Mouse (Mus musculus) MEL (cell line): ENCODE data around the gene Pdik1l. TPM values are rescaled to one million over a fixed set of nuclear protein-coding genes. Genes with fewer than 3 reads are reported as not detected.
A peak's percentile ranks its signal among the peaks of the same experiment; 100 is the strongest.

Experiments
- DNase-seq: peaks from one replicate; pipeline ENCODE4 v3.0.0; 2011; ENCODE audit warnings: low read depth, low spot score
- H3K27ac ChIP-seq: 2 replicates; pipeline ENCODE4 v1.5.1; 2012; ENCODE audit warnings: low read depth, mild to moderate bottlenecking, control low read depth, low read length, moderate library complexity; ENCODE audit not compliant: control insufficient read depth
- H3K27me3 ChIP-seq, 2 experiments: fragments of 150-350 bp in 1 of 2; sonication (generic) in 1 of 2; 2 replicates each; pipeline ENCODE4 v1.6.1; 2012; ENCODE audit warnings: low read length in 2 of 2, mild to moderate bottlenecking in 2 of 2, improper control_type of control experiment in 1 of 2, moderate library complexity in 1 of 2; ENCODE audit not compliant: insufficient read depth in 2 of 2, control insufficient read depth in 1 of 2
- H3K36me3 ChIP-seq, 2 experiments: 2 replicates each; pipeline ENCODE4 v1.6.1; 2012 to 2014; ENCODE audit warnings: low read length in 2 of 2, improper control_type of control experiment in 1 of 2, inconsistent platforms in 1 of 2, mild to moderate bottlenecking in 1 of 2; ENCODE audit not compliant: insufficient read depth in 2 of 2, control insufficient read depth in 1 of 2
- H3K4me1 ChIP-seq, 2 experiments: fragments of 150-350 bp in 1 of 2; sonication (generic) in 1 of 2; 2 replicates each; pipeline ENCODE4 v1.6.1; 2012; ENCODE audit warnings: low read length in 2 of 2, improper control_type of control experiment in 1 of 2, mild to moderate bottlenecking in 1 of 2; ENCODE audit not compliant: insufficient read depth in 2 of 2, control insufficient read depth in 1 of 2
- H3K4me3 ChIP-seq, 2 experiments: fragments of 150-350 bp in 1 of 2; sonication (generic) in 1 of 2; 2 replicates each; pipeline ENCODE4 v1.5.1; 2012; ENCODE audit warnings: low read depth in 2 of 2, low read length in 2 of 2, mild to moderate bottlenecking in 2 of 2, moderate library complexity in 2 of 2, control low read depth in 1 of 2, improper control_type of control experiment in 1 of 2; ENCODE audit not compliant: control insufficient read depth in 1 of 2, insufficient read depth in 1 of 2
- H3K79me2 ChIP-seq: 2 replicates; pipeline ENCODE4 v1.6.1; 2012; ENCODE audit warnings: mild to moderate bottlenecking, low read length, moderate library complexity; ENCODE audit not compliant: control insufficient read depth, poor library complexity, insufficient read depth
- H3K9ac ChIP-seq: 2 replicates; pipeline ENCODE4 v1.6.1; 2012; ENCODE audit warnings: low read depth, mild to moderate bottlenecking, control low read depth, low read length, moderate library complexity; ENCODE audit not compliant: control insufficient read depth, poor library complexity, severe bottlenecking
- H3K9me3 ChIP-seq: fragments of 150-350 bp; sonication (generic); replicated peaks from 2 replicates; pipeline ENCODE4 v1.6.1; 2012; ENCODE audit warnings: mild to moderate bottlenecking, low read length, improper control_type of control experiment, moderate library complexity; ENCODE audit not compliant: insufficient read depth
- CHD1 ChIP-seq: IDR thresholded peaks from 2 replicates; pipeline ENCODE4 v1.6.1; 2012; ENCODE audit warnings: low read depth, mild to moderate bottlenecking, inconsistent platforms, low read length, improper control_type of control experiment
- E2F4 ChIP-seq: IDR thresholded peaks from 2 replicates; pipeline ENCODE4 v1.6.1; 2011; ENCODE audit warnings: low read depth, low read length, improper control_type of control experiment, borderline replicate concordance
- ELF1 ChIP-seq: IDR thresholded peaks from 2 replicates; pipeline ENCODE4 v1.6.1; 2014; ENCODE audit warnings: low read depth, mild to moderate bottlenecking, inconsistent platforms, low read length, improper control_type of control experiment, moderate library complexity
- ETS1 ChIP-seq: IDR thresholded peaks from 2 replicates; pipeline ENCODE4 v1.6.1; 2012; ENCODE audit warnings: low read depth, mild to moderate bottlenecking, inconsistent platforms, low read length, improper control_type of control experiment, moderate library complexity
- HCFC1 ChIP-seq: IDR thresholded peaks from 2 replicates; pipeline ENCODE4 v1.6.1; 2012; ENCODE audit warnings: low read depth, mild to moderate bottlenecking, inconsistent platforms, low read length, improper control_type of control experiment, moderate library complexity
- JUND ChIP-seq: IDR thresholded peaks from 2 replicates; pipeline ENCODE4 v1.6.1; 2011; ENCODE audit warnings: low read depth, mild to moderate bottlenecking, improper control_type of control experiment, low read length
- KAT2A ChIP-seq: conservative IDR thresholded peaks from 2 replicates; pipeline ENCODE4 v1.6.1; 2012; ENCODE audit warnings: low read depth, low read length, improper control_type of control experiment, inconsistent platforms
- MAZ ChIP-seq: IDR thresholded peaks from 2 replicates; pipeline ENCODE4 v1.6.1; 2012; ENCODE audit warnings: low read depth, mild to moderate bottlenecking, inconsistent platforms, low read length, improper control_type of control experiment
- MEF2A ChIP-seq: IDR thresholded peaks from 2 replicates; pipeline ENCODE4 v1.6.1; 2014; ENCODE audit warnings: low read depth, mild to moderate bottlenecking, inconsistent platforms, low read length, improper control_type of control experiment; ENCODE audit not compliant: poor library complexity, insufficient replicate concordance, severe bottlenecking; ENCODE audit errors: extremely low read depth
- NELFE ChIP-seq: IDR thresholded peaks from 2 replicates; pipeline ENCODE4 v1.6.1; 2011; ENCODE audit warnings: low read depth, low read length, improper control_type of control experiment
- NRF1 ChIP-seq: IDR thresholded peaks from 2 replicates; pipeline ENCODE4 v1.6.1; 2014; ENCODE audit warnings: low read depth, mild to moderate bottlenecking, inconsistent platforms, low read length, improper control_type of control experiment, moderate library complexity; ENCODE audit not compliant: poor library complexity, insufficient read depth, severe bottlenecking
- RAD21 ChIP-seq: IDR thresholded peaks from 2 replicates; pipeline ENCODE4 v1.6.1; 2011; ENCODE audit warnings: mild to moderate bottlenecking, low read depth, low read length, improper control_type of control experiment
- RCOR1 ChIP-seq: IDR thresholded peaks from 2 replicates; pipeline ENCODE4 v1.6.1; 2012; ENCODE audit warnings: low read depth, mild to moderate bottlenecking, inconsistent platforms, low read length, improper control_type of control experiment
- UBTF ChIP-seq: IDR thresholded peaks from 2 replicates; pipeline ENCODE4 v1.6.1; 2012; ENCODE audit warnings: low read depth, mild to moderate bottlenecking, inconsistent platforms, low read length, improper control_type of control experiment, moderate library complexity, borderline replicate concordance; ENCODE audit not compliant: insufficient read depth
- USF1 ChIP-seq: IDR thresholded peaks from 2 replicates; pipeline ENCODE4 v1.6.1; 2014; ENCODE audit warnings: low read depth, mild to moderate bottlenecking, inconsistent platforms, low read length, improper control_type of control experiment, moderate library complexity
- ZC3H11A ChIP-seq: IDR thresholded peaks from 2 replicates; pipeline ENCODE4 v1.6.1; 2012; ENCODE audit warnings: low read depth, mild to moderate bottlenecking, inconsistent platforms, low read length, improper control_type of control experiment
- ZKSCAN1 ChIP-seq: IDR thresholded peaks from 2 replicates; pipeline ENCODE4 v1.6.1; 2012; ENCODE audit warnings: low read depth, mild to moderate bottlenecking, inconsistent platforms, low read length, improper control_type of control experiment, moderate library complexity
- ZMIZ1 ChIP-seq: IDR thresholded peaks from 2 replicates; pipeline ENCODE4 v1.6.1; 2012; ENCODE audit warnings: low read depth, mild to moderate bottlenecking, inconsistent platforms, low read length, improper control_type of control experiment, moderate library complexity
- ZNF384 ChIP-seq: IDR thresholded peaks from 2 replicates; pipeline ENCODE4 v1.6.1; 2012; ENCODE audit warnings: low read depth, mild to moderate bottlenecking, inconsistent platforms, low read length, improper control_type of control experiment
- polyA plus RNA-seq, 2 experiments: library from polyadenylated mRNA; stranded (reverse) in 1 of 2; unstranded in 1 of 2; fragments of >175 nt in 1 of 2; fragments of >200 nt in 1 of 2; gene quantifications; 2 replicates each; pipeline versions ENCODE4 v1.2.1 to v1.2.4; 2012; ENCODE audit warnings: low replicate concordance in 2 of 2, low read depth in 1 of 2; ENCODE audit not compliant: insufficient read length in 2 of 2, insufficient read depth in 1 of 2, missing spikeins in 1 of 2
- total RNA-seq: library from RNA; depleted of rRNA; stranded (reverse); fragments of 300-350 nt; gene quantifications from 2 replicates; pipeline ENCODE4 v1.2.3, GENCODE M21; 2012

The Pdik1l gene
- total and polyA plus RNA-seq, 3 experiments, result 11.7 to 32.1 (median 13.0) TPM

DNA sequence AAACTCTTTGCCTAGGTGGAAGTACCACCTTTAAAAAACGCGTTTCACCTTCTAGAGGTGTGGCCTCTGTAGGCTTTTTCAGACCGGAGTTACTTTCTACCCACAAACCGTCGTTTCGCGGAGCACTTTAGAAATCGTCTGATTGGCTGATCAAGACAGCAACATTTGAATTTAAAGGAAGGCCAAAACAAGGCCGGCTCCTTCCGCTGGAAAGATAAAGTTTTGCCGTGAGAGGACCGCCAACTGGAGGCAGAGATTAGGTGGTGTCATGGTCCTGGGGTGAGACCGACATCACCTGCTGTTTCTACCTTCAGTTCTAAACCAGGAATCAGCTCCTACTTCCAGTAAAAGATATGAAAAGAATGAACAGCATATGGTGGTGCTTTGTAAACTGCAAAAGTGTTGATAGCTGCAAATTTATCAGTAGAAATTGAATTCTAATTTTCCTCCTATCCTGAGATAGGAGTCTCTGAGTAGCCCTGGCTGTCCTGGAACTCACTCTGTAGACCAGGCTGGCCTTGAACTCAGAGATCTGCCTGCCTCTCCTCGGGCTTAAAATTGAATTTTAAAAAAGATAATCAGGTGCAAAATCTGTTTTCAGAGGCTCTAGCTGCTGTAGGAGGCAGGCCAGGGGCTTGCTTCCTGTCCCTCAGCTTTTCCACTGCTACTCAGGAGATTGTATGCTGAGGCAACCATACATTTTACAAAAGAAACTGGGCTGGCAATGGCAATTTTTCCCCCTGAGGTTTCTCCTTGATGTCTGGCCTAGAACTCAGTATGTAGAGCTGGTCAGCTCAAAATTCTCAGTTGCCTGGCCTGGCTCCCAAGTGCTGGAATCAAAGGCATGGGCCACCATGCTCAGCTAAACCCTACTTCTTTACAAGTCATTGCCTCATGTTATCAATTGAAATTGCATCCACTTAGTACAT is 14.0 kb downstream of the Pdik1l start (continued):
- TF ChIP-seq MEF2A (no peak), UBTF (no peak), RAD21 (no peak), KAT2A (peak; percentile 46; the same call in 1 of the 2 replicates), ELF1 (0 out of 2 replicates have a peak, but pooled peaks have one; percentile 31), HCFC1 (peak; percentile 74), ZNF384 (no peak), E2F4 (no peak), USF1 (no peak), ZC3H11A (no peak), ZKSCAN1 (no peak), ETS1 (peak; percentile 55; the same call in 1 of the 2 replicates), MAZ (0 out of 2 replicates have a peak, but pooled peaks have one; percentile 32)

DNA sequence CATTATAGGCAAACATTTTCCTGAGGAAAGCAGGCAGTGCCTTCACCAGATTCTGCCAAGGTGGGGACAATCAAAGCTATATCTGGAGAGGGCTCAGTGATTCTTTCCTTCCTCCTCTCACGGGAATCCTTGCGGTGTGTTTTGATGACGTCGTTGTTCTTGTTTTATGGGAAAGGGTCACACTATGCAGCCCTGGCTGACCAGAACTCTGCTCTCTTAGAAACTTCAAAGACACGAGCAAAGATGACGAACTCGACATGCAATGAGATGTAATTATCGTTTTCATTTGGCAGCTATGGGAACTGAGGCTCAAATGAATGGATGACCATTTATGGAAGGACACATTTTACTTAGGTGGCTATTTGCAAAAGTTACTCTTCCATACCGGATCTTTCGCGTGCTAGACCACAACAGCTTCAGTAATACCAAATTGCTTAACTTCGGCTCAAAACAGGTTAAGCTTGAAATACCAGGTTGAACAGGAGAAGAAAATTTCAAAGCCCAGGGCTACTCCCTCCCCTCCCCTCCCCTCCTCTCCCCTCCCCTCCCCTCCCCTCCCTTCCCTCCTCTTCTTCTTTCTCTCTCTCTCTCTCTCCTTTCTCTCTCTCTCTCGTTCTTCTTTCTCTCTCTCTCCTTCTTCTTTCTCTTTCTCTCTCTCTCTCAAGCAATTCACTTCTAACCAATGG is 14.8 kb downstream of the Pdik1l start:
- DNase-seq, result peak; percentile 58
- peak overlapping the region; percentile 85 for H3K27ac ChIP-seq
- peak overlapping the region; percentile 65 to 87 for H3K4me3 ChIP-seq

GRCm38 (mm10) chr4:134271979-134272378 is 15.7 kb downstream of the Pdik1l start:
- Histone ChIP-seq H3K9ac (no peak overlapping the region), H3K79me2 (no peaks in the 10 kb centered on the region; the same call in 1 of the 2 replicates), H3K4me1 (peaks cover 4 to 12% of the 10 kb centered on the region in 2 experiments; a peak in 3 of 4 replicates), H3K27me3 (no peaks in the 10 kb centered on the region), H3K36me3 (peaks cover 2 to 10% of the 10 kb centered on the region in 2 experiments; a peak in 3 of 4 replicates), H3K9me3 (no peaks in the 10 kb centered on the region), H3K4me3 (no peak overlapping the region), H3K27ac (no peak overlapping the region)
- DNase-seq, result no peak
- no peak for TF ChIP-seq NELFE
- no peak for TF ChIP-seq ETS1
- no peak for TF ChIP-seq NRF1
- TF ChIP-seq CHD1, result no peak
- TF ChIP-seq ZKSCAN1, result no peak
- TF ChIP-seq RAD21, result no peak

More for the DNA sequence above, 14.8 kb downstream of the Pdik1l start:
- Histone ChIP-seq H3K36me3 (peaks cover 4 to 10% of the 10 kb centered on the region in 2 experiments; a peak in 3 of 4 replicates), H3K9me3 (no peaks in the 10 kb centered on the region), H3K79me2 (no peaks in the 10 kb centered on the region; the same call in 1 of the 2 replicates), H3K9ac (peak overlapping the region; percentile 69), H3K27me3 (no peaks in the 10 kb centered on the region), H3K4me1 (peaks cover 4 to 12% of the 10 kb centered on the region in 2 experiments; a peak in 3 of 4 replicates)
- peak; percentile 59; the same call in 1 of the 2 replicates for TF ChIP-seq JUND
- TF ChIP-seq RCOR1, result peak; percentile 70
- TF ChIP-seq ZMIZ1, result no peak
